Mouse (Mus musculus): ENCODE measurements at regions not wholly inside any gene's neighbourhood (a gene's known extent, or its start where the extent isn't known, plus 50 kb on each side); places are given as distances from the start of the nearest gene placed in this dataset.

GRCm38 (mm10) chr5:37898041-37898615, 73.7 kb upstream of the Msx1 start:
- Histone ChIP-seq H3K4me3 (ENCODE audit: control insufficient read depth, low read depth, low read length) (no peak overlapping the region), H3K27me3 (ENCODE audit: control insufficient read depth, insufficient read depth, low read length) (no peaks in the 10 kb centered on the region; the same call in 1 of the 2 replicates), H3K27ac (ENCODE audit: control insufficient read depth, insufficient read depth, low read depth, low read length) (no peak overlapping the region), H3K36me3 (ENCODE audit: control insufficient read depth, insufficient read depth, low read length) (no peaks in the 10 kb centered on the region), H3K4me1 (ENCODE audit: control insufficient read depth, insufficient read depth, low read length) (peaks cover 18% of the 10 kb centered on the region)
- TF ChIP-seq POLR2A (IDR thresholded peaks at IDR 0.05; ENCODE audit: control insufficient read depth, low read depth, low read length), result no peak
- TF ChIP-seq CTCF (IDR thresholded peaks at IDR 0.05; ENCODE audit: control insufficient read depth, insufficient read depth, insufficient replicate concordance, low read depth, low read length), result no peak

- H3K27me3 ChIP-seq (ENCODE audit: control insufficient read depth, insufficient read depth, low read length), result no peaks in the 10 kb centered on the region; the same call in 1 of the 2 replicates
Observed at GRCm38 (mm10) chr5:37897501-37897900, 73.1 kb upstream of the Msx1 start.

GRCm38 (mm10) chr5:37895441-37896336, 71.3 kb upstream of the Msx1 start:
- Histone ChIP-seq H3K27me3 (ENCODE audit: control insufficient read depth, insufficient read depth, low read length) (no peaks in the 10 kb centered on the region; the same call in 1 of the 2 replicates), H3K4me1 (ENCODE audit: control insufficient read depth, insufficient read depth, low read length) (peaks cover 4% of the 10 kb centered on the region), H3K36me3 (ENCODE audit: control insufficient read depth, insufficient read depth, low read length) (no peaks in the 10 kb centered on the region), H3K27ac (ENCODE audit: control insufficient read depth, insufficient read depth, low read depth, low read length) (no peak overlapping the region), H3K4me3 (ENCODE audit: control insufficient read depth, low read depth, low read length) (no peak overlapping the region)
- TF ChIP-seq POLR2A (IDR thresholded peaks at IDR 0.05; ENCODE audit: control insufficient read depth, low read depth, low read length) (no peak), CTCF (IDR thresholded peaks at IDR 0.05; ENCODE audit: control insufficient read depth, insufficient read depth, insufficient replicate concordance, low read depth, low read length) (no peak)

More at GRCm38 (mm10) chr5:37897501-37897900, 73.1 kb upstream of the Msx1 start:
- Histone ChIP-seq H3K27ac (ENCODE audit: control insufficient read depth, insufficient read depth, low read depth, low read length) (no peak overlapping the region), H3K4me3 (ENCODE audit: control insufficient read depth, low read depth, low read length) (no peak overlapping the region), H3K4me1 (ENCODE audit: control insufficient read depth, insufficient read depth, low read length) (peaks cover 16% of the 10 kb centered on the region), H3K36me3 (ENCODE audit: control insufficient read depth, insufficient read depth, low read length) (no peaks in the 10 kb centered on the region)
- TF ChIP-seq POLR2A (IDR thresholded peaks at IDR 0.05; ENCODE audit: control insufficient read depth, low read depth, low read length) (no peak), CTCF (IDR thresholded peaks at IDR 0.05; ENCODE audit: control insufficient read depth, insufficient read depth, insufficient replicate concordance, low read depth, low read length) (no peak)

GRCm38 (mm10) chr5:37893639-37894550, 69.5 kb upstream of the Msx1 start:
- H3K4me3 ChIP-seq (ENCODE audit: control insufficient read depth, low read depth, low read length), result no peak overlapping the region
- TF ChIP-seq POLR2A (IDR thresholded peaks at IDR 0.05; ENCODE audit: control insufficient read depth, low read depth, low read length) (no peak), CTCF (IDR thresholded peaks at IDR 0.05; ENCODE audit: control insufficient read depth, insufficient read depth, insufficient replicate concordance, low read depth, low read length) (no peak)
- no peaks in the 10 kb centered on the region for H3K36me3 ChIP-seq (ENCODE audit: control insufficient read depth, insufficient read depth, low read length)
- H3K4me1 ChIP-seq (ENCODE audit: control insufficient read depth, insufficient read depth, low read length), result peaks cover 4% of the 10 kb centered on the region
- no peak overlapping the region for H3K27ac ChIP-seq (ENCODE audit: control insufficient read depth, insufficient read depth, low read depth, low read length)
- H3K27me3 ChIP-seq (ENCODE audit: control insufficient read depth, insufficient read depth, low read length), result no peaks in the 10 kb centered on the region; the same call in 1 of the 2 replicates

GRCm38 (mm10) chr5:37890641-37891040, 66.3 kb upstream of the Msx1 start:
- Histone ChIP-seq H3K4me1 (ENCODE audit: control insufficient read depth, insufficient read depth, low read length) (peaks cover 4% of the 10 kb centered on the region), H3K27me3 (ENCODE audit: control insufficient read depth, insufficient read depth, low read length) (no peaks in the 10 kb centered on the region; the same call in 1 of the 2 replicates), H3K27ac (ENCODE audit: control insufficient read depth, insufficient read depth, low read depth, low read length) (no peak overlapping the region), H3K36me3 (ENCODE audit: control insufficient read depth, insufficient read depth, low read length) (no peaks in the 10 kb centered on the region), H3K4me3 (ENCODE audit: control insufficient read depth, low read depth, low read length) (no peak overlapping the region)
- TF ChIP-seq CTCF (IDR thresholded peaks at IDR 0.05; ENCODE audit: control insufficient read depth, insufficient read depth, insufficient replicate concordance, low read depth, low read length), result no peak
- no peak for TF ChIP-seq POLR2A (IDR thresholded peaks at IDR 0.05; ENCODE audit: control insufficient read depth, low read depth, low read length)

- no peaks in the 10 kb centered on the region for H3K4me1 ChIP-seq (ENCODE audit: control insufficient read depth, insufficient read depth, low read length)
- no peak overlapping the region for H3K27ac ChIP-seq (ENCODE audit: control insufficient read depth, insufficient read depth, low read depth, low read length)
- TF ChIP-seq POLR2A (IDR thresholded peaks at IDR 0.05; ENCODE audit: control insufficient read depth, low read depth, low read length), result no peak
- no peak for TF ChIP-seq CTCF (IDR thresholded peaks at IDR 0.05; ENCODE audit: control insufficient read depth, insufficient read depth, insufficient replicate concordance, low read depth, low read length)
- H3K36me3 ChIP-seq (ENCODE audit: control insufficient read depth, insufficient read depth, low read length), result no peaks in the 10 kb centered on the region
- H3K27me3 ChIP-seq (ENCODE audit: control insufficient read depth, insufficient read depth, low read length), result no peaks in the 10 kb centered on the region
- H3K4me3 ChIP-seq (ENCODE audit: control insufficient read depth, low read depth, low read length), result no peak overlapping the region
Observed at GRCm38 (mm10) chr5:37879668-37880380, 55.4 kb upstream of the Msx1 start.

Data from testis, adult 2 months (tissue).